Mouse (Mus musculus) hindbrain, embryonic 10.5 days (tissue): ENCODE measurements at regions not wholly inside any gene's neighbourhood (a gene's known extent, or its start where the extent isn't known, plus 50 kb on each side); places are given as distances from the start of the nearest gene placed in this dataset.

ENCODE experiments used
- DNase-seq: peaks from one replicate; pipeline ENCODE4 v3.0.0-alpha.2; 2017; ENCODE audit warnings: low spot score
- H3K27ac ChIP-seq: fragments of 300-500 bp; sonication (generic); 2 replicates; pipeline ENCODE4 v1.5.1; 2016; ENCODE audit warnings: mild to moderate bottlenecking, moderate library complexity
- H3K27me3 ChIP-seq: fragments of 300-500 bp; sonication (generic); 2 replicates; pipeline ENCODE4 v1.6.1; 2016; ENCODE audit warnings: mild to moderate bottlenecking; ENCODE audit not compliant: poor library complexity, insufficient read depth, severe bottlenecking
- H3K36me3 ChIP-seq: fragments of 300-500 bp; sonication (generic); 2 replicates; pipeline ENCODE4 v1.6.1; 2016; ENCODE audit warnings: mild to moderate bottlenecking, moderate library complexity
- H3K4me1 ChIP-seq: fragments of 300-500 bp; sonication (generic); replicated peaks from 2 replicates; pipeline ENCODE4 v1.6.1; 2016; ENCODE audit warnings: mild to moderate bottlenecking
- H3K4me3 ChIP-seq: fragments of 300-500 bp; sonication (generic); 2 replicates; pipeline ENCODE4 v1.5.1; 2016; ENCODE audit warnings: mild to moderate bottlenecking, moderate library complexity
- H3K9me3 ChIP-seq: fragments of 300-500 bp; sonication (generic); 2 replicates; pipeline ENCODE4 v1.6.1; 2016; ENCODE audit warnings: mild to moderate bottlenecking, moderate library complexity
- WGBS: fragments of 180-500 bp; shearing (Covaris S2); methylation state at CpG from one replicate; pipeline ENCODE4 v1.1.7; 2016; 5-methylcytosine and 5-hydroxymethylcytosine counted together

DNA sequence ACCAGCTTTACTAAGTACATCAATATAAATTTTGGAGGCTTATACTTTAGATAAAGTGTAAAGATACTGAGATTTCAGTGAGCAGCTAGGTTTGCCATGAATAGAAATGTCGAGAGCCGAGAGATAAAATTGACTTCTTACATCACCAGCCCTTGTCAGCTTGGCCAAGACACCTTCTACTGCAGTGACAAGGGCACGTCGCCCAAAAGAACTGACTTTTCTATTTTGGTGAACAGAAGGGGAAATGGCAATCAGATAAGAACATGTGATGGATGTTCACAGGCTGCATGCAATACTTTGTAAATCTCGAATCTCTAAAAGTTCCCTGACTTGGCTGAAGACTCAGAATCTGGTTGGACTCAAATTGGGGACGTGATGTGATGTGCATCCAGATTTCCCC, 247.6 kb downstream of the Tox3 start:
- no peak for DNase-seq
- Histone ChIP-seq H3K27ac (no peak overlapping the region), H3K9me3 (no peaks in the 10 kb centered on the region), H3K36me3 (no peaks in the 10 kb centered on the region), H3K4me1 (no peaks in the 10 kb centered on the region; the same call in 1 of the 2 replicates), H3K4me3 (no peak overlapping the region), H3K27me3 (no peaks in the 10 kb centered on the region)
- 93% methylated on average over 6 of the region's 6 CpGs for WGBS

- no peak for DNase-seq
- H3K27me3 ChIP-seq, result no peaks in the 10 kb centered on the region
- no peak overlapping the region for H3K27ac ChIP-seq
- H3K4me1 ChIP-seq, result no peaks in the 10 kb centered on the region
- 90% methylated on average over 5 of the region's 5 CpGs for WGBS
- no peak overlapping the region for H3K4me3 ChIP-seq
- H3K36me3 ChIP-seq, result no peaks in the 10 kb centered on the region
- H3K9me3 ChIP-seq, result 0 out of 2 replicates have a peak, but pooled peaks cover 7% of the 10 kb centered on the region
Observed at GRCm38 (mm10) chr8:90082630-90083029, 265.5 kb downstream of the Tox3 start.

GRCm38 (mm10) chr8:90076381-90076780, 271.8 kb downstream of the Tox3 start:
- H3K27me3 ChIP-seq, result no peaks in the 10 kb centered on the region
- no peaks in the 10 kb centered on the region for H3K36me3 ChIP-seq
- peak overlapping the region; percentile 90 for H3K27ac ChIP-seq
- H3K4me3 ChIP-seq, result no peak overlapping the region
- no peaks in the 10 kb centered on the region for H3K9me3 ChIP-seq
- H3K4me1 ChIP-seq, result peaks cover 22% of the 10 kb centered on the region
- DNase-seq, result peak; percentile 69

- H3K27ac ChIP-seq, result peak overlapping the region; percentile 90
- H3K36me3 ChIP-seq, result no peaks in the 10 kb centered on the region
- peaks cover 22% of the 10 kb centered on the region for H3K4me1 ChIP-seq
- no peaks in the 10 kb centered on the region for H3K9me3 ChIP-seq
- H3K27me3 ChIP-seq, result no peaks in the 10 kb centered on the region
- no peak overlapping the region for H3K4me3 ChIP-seq
- peak; percentile 31 for DNase-seq
- 60% methylated on average over 5 of the region's 5 CpGs for WGBS
Observed at GRCm38 (mm10) chr8:90075796-90076195, 272.3 kb downstream of the Tox3 start.

- WGBS, result 79% methylated on average over 5 of the region's 5 CpGs
- no peaks in the 10 kb centered on the region for H3K36me3 ChIP-seq
- DNase-seq, result no peak
- no peak overlapping the region for H3K27ac ChIP-seq
- no peaks in the 10 kb centered on the region for H3K27me3 ChIP-seq
- H3K4me3 ChIP-seq, result no peak overlapping the region
- no peaks in the 10 kb centered on the region for H3K9me3 ChIP-seq
- H3K4me1 ChIP-seq, result peaks cover 12% of the 10 kb centered on the region
Observed at GRCm38 (mm10) chr8:90070006-90070405, 278.1 kb downstream of the Tox3 start.

DNA sequence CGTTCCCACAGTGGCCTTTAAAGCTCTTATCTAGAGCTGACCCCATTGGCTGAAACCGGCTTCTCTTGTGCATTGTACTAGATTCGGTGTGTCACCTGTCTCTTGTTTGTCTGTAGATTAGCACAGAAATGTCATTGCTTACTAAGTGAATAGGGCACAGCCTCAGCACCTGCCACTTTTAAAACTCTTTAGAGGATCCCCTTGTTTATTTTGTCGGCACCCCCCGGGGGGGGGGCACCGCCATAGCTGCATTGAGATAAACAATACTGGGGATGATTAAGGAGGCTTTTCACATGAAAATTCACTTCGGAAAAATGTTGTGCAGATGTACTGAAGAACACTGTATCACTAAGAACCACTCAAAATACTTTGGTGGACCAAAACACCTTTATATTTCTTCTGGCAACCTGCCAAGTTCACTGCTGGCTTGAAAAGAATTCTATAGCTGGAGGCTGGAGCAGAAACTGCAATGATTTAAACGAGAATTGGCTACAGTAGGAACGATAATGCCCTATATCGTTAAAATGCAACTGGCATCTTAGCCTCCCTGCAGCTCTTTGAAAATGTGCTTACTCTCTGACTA, 278.6 kb downstream of the Tox3 start:
- Histone ChIP-seq H3K4me1 (peaks cover 17% of the 10 kb centered on the region), H3K4me3 (no peak overlapping the region), H3K36me3 (no peaks in the 10 kb centered on the region), H3K27ac (no peak overlapping the region), H3K27me3 (no peaks in the 10 kb centered on the region), H3K9me3 (no peaks in the 10 kb centered on the region)
- 34% methylated on average over 10 of the region's 10 CpGs for WGBS
- no peak for DNase-seq

DNA sequence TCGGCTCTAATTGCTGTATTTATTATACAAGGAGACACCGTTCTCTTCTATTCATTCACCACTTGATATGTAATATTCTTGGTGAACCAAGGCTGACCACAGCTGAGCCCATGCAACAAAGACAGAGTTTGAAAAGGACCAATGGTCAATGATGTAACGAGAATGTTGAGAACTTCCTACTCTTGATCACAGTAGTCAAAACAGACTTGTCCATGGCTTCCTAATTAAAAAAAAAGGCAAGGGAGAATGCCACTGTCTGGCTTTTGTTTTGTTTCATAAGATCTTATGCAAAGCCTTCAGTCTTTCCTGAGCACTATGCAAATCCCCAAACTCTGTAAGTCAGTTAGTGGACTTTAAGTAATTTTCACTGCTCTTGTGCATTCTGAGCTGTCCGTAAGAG, 279.7 kb downstream of the Tox3 start:
- Histone ChIP-seq H3K9me3 (no peaks in the 10 kb centered on the region), H3K36me3 (no peaks in the 10 kb centered on the region), H3K27me3 (no peaks in the 10 kb centered on the region), H3K4me3 (no peak overlapping the region), H3K27ac (no peak overlapping the region), H3K4me1 (peaks cover 23% of the 10 kb centered on the region)
- DNase-seq, result no peak
- WGBS, result 89% methylated on average over 4 of the region's 4 CpGs

DNA sequence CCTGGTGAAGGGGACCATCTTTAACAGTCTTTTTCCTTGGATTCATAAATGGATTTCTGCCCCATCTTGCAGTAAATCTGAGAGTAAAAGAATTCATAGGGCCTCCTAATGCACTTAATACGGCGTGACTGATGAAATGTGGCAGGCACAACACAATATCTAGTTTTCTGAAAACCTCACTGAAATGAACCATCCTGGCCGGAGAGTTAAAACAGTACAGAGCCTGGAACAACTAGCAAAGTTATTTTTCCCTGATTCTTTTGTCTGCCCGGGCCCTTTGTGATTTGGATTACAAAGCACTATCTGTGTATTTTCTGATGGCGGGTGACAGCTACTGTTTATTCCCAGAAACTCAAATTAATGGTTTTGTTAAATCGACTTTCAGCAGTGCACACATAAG, 283.8 kb downstream of the Tox3 start:
- 48% methylated on average over 6 of the region's 6 CpGs for WGBS
- no peaks in the 10 kb centered on the region for H3K36me3 ChIP-seq
- no peaks in the 10 kb centered on the region for H3K9me3 ChIP-seq
- H3K4me3 ChIP-seq, result no peak overlapping the region
- peaks cover 15% of the 10 kb centered on the region for H3K4me1 ChIP-seq
- no peak for DNase-seq
- H3K27ac ChIP-seq, result peak overlapping the region; percentile 60
- H3K27me3 ChIP-seq, result no peaks in the 10 kb centered on the region

GRCm38 (mm10) chr8:90063291-90063690, 284.9 kb downstream of the Tox3 start:
- H3K9me3 ChIP-seq, result no peaks in the 10 kb centered on the region
- no peaks in the 10 kb centered on the region for H3K36me3 ChIP-seq
- DNase-seq, result no peak
- H3K27me3 ChIP-seq, result no peaks in the 10 kb centered on the region
- H3K27ac ChIP-seq, result no peak overlapping the region
- peaks cover 14% of the 10 kb centered on the region for H3K4me1 ChIP-seq
- 94% methylated on average over 1 of the region's 1 CpGs for WGBS
- H3K4me3 ChIP-seq, result no peak overlapping the region

DNA sequence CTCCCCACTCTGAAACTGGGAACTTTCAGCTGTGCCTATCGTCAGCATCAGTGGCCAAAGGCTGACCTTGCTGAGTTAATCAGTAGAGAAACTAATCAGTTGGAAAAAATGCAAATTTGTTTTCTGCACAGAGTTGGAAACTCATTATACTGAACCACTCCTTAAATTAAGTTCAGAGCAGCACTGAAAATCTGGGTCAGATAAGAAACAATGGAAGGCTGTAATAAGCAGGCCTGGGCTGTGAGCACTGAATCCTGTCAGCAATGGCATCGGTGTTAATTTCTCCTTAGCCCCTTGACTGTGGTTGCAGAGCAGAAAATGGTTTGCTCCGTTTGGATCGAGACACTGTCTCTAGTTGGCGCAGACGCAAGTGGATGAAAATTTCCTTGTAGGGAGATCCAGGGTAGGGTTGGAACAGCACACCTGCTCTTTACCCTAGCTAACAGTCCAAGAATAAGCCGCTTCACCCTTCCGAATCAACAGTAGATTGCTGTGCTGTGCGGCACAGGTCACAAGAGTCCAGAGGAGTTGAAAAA, 289.4 kb downstream of the Tox3 start:
- no peaks in the 10 kb centered on the region for H3K27me3 ChIP-seq
- no peak overlapping the region for H3K27ac ChIP-seq
- H3K4me3 ChIP-seq, result no peak overlapping the region
- DNase-seq, result no peak
- H3K36me3 ChIP-seq, result no peaks in the 10 kb centered on the region
- 0 out of 2 replicates have a peak, but pooled peaks cover 2% of the 10 kb centered on the region for H3K4me1 ChIP-seq
- H3K9me3 ChIP-seq, result no peaks in the 10 kb centered on the region
- 84% methylated on average over 9 of the region's 9 CpGs for WGBS

DNA sequence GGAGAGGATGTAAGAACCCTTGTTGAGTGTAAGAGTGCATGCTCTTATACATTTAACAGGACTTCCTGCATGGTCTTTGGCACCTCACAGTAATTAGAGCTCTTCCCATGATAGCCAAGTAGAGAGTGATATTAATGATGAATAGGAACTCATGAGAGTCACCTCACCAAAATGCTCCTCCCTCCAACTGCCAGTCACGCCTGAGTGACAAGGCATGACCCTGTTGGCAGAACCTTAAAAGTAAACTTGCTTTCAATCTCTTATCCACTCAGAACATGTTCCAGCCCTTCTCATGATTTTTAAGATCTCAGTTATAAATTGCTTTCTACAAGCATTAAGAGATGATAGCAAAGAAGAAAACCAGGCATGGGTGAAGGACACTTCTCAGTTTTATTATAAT, 291.8 kb downstream of the Tox3 start:
- H3K27me3 ChIP-seq, result no peaks in the 10 kb centered on the region
- DNase-seq, result no peak
- no peaks in the 10 kb centered on the region for H3K36me3 ChIP-seq
- no peak overlapping the region for H3K27ac ChIP-seq
- H3K4me3 ChIP-seq, result no peak overlapping the region
- no peaks in the 10 kb centered on the region for H3K9me3 ChIP-seq
- WGBS, result 85% methylated on average over 1 of the region's 1 CpGs
- H3K4me1 ChIP-seq, result 0 out of 2 replicates have a peak, but pooled peaks cover 2% of the 10 kb centered on the region

DNA sequence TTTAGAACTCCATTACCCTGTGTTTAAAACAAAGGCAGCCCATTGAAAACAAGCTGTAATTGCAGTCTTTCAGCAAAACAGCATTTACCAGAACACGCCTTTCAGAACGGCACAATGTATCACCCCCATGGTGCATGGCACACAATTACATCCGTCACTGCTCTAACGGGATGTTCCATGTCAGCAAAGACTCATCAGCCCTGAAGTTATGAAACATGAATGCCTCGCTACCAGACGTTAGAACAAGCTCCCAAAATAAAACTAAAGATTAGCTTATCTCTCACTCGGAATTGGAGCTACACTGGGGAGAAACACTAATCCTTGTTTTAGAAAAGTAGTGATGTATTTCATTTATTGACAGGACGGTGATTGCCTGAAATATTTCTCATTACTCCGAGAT, 301.4 kb downstream of the Tox3 start:
- Histone ChIP-seq H3K36me3 (no peaks in the 10 kb centered on the region), H3K4me1 (no peaks in the 10 kb centered on the region), H3K27ac (no peak overlapping the region), H3K27me3 (no peaks in the 10 kb centered on the region; the same call in 1 of the 2 replicates), H3K4me3 (no peak overlapping the region), H3K9me3 (no peaks in the 10 kb centered on the region)
- 65% methylated on average over 9 of the region's 9 CpGs for WGBS
- no peak for DNase-seq

DNA sequence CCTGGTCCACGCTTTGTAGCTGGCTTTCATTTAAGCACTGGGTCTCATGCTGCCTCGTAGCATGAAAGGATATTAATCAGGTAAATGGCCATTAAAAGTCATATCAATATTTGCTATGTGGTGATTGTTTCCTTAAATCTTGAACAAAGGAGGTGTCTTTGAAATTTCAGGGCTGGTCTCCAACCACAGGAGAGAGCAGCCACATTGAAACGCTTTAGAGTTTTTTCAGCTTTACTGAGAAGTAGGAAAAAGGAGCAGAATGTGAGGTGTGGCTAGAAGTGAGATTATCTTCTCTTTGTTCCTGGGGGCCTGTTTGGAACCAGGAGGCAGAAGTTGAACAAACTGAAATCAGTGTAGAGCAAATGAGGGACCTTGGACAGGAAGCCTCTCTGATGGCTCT, 311.7 kb downstream of the Tox3 start:
- Histone ChIP-seq H3K36me3 (no peaks in the 10 kb centered on the region), H3K4me1 (peaks cover 12% of the 10 kb centered on the region), H3K27ac (peak overlapping the region; percentile 40; the same call in 1 of the 2 replicates), H3K4me3 (no peak overlapping the region), H3K27me3 (peaks cover 4% of the 10 kb centered on the region; the same call in 1 of the 2 replicates), H3K9me3 (no peaks in the 10 kb centered on the region)
- 79% methylated on average over 3 of the region's 3 CpGs for WGBS
- DNase-seq, result no peak

DNA sequence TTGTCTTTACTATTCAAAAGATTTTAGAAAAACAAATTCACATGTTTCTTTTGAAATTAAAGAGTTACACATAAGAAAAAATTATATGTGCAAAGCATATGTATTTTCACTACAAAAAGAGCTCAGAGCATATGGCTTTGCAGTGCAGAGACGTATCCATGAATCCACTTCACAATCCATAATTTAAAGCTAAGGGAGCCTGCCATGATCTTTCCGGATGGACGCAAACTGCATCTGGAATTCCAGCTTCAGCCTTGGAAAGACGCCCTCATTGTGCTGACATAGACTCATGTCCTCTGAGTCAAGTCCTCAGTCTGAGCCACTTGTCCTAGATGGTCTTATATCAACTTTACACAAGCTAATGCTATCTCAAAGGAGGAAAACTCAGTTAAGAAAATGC, 315.6 kb downstream of the Tox3 start:
- peaks cover 10% of the 10 kb centered on the region; the same call in 1 of the 2 replicates for H3K27me3 ChIP-seq
- peaks cover 17% of the 10 kb centered on the region for H3K4me1 ChIP-seq
- H3K36me3 ChIP-seq, result no peaks in the 10 kb centered on the region
- no peak for DNase-seq
- WGBS, result 85% methylated on average over 4 of the region's 4 CpGs
- no peaks in the 10 kb centered on the region for H3K9me3 ChIP-seq
- no peak overlapping the region for H3K4me3 ChIP-seq
- H3K27ac ChIP-seq, result no peak overlapping the region; the same call in 1 of the 2 replicates
